In genomic region chr6:84392752-84393511, GRCm38 (mm10) we compare ENCODE assay signal across 13 mouse cellular contexts.
DNase-seq lines count a peak whose midpoint lies in the region; ATAC-seq and TF ChIP-seq lines count a peak whose summit lies in the region.
"Had no signal": no experiment of that assay in that cellular context is flagged by ENCODE, and none has a peak within 500 bp of the region (broad histone marks: within the 10 kb centered on the region; RNA-seq: fewer than 3 reads in every experiment).

No protein-coding gene starts in this region.

- H3K36me3 ChIP-seq in lung, postnatal 0 days (ENCODE audit: insufficient read depth, low read length) = no peaks in the 10 kb centered on the region
- H3K36me3 ChIP-seq in liver, embryonic 11.5 days (ENCODE audit: control insufficient read depth, insufficient read depth, low read length) = no peaks in the 10 kb centered on the region
- no peaks in the 10 kb centered on the region for H3K36me3 ChIP-seq in midbrain, postnatal 0 days (ENCODE audit: insufficient read depth, low read length)
- H3K36me3 ChIP-seq: hindbrain, embryonic 10.5 days had no signal

- TF ChIP-seq EP300 in lung, postnatal 0 days (IDR thresholded peaks at IDR 0.05) = no peak

- no peak overlapping the region for H3K4me3 ChIP-seq in lung, postnatal 0 days (ENCODE audit: low read depth, low read length)
- no peak overlapping the region; the same call in 1 of the 2 replicates for H3K4me3 ChIP-seq in liver, embryonic 11.5 days (ENCODE audit: low read depth, low read length)
- no peak overlapping the region for H3K4me3 ChIP-seq in midbrain, postnatal 0 days (ENCODE audit: low read depth, low read length)
- H3K4me3 ChIP-seq: hindbrain, embryonic 10.5 days had no signal

- no peak for ATAC-seq in lung, postnatal 0 days
- ATAC-seq in liver, embryonic 11.5 days (replicated peaks; ENCODE audit: low FRiP score) = peak; percentile 82
- no peak for ATAC-seq in midbrain, postnatal 0 days (ENCODE audit: low FRiP score)

- intact Hi-C loops in left cerebral cortex, postnatal 14 days (cut with DNase I) = no loop called here

- H3K27me3 ChIP-seq in lung, postnatal 0 days (replicated peaks; ENCODE audit: insufficient read depth, low read length) = no peaks in the 10 kb centered on the region
- no peaks in the 10 kb centered on the region for H3K27me3 ChIP-seq in liver, embryonic 11.5 days (replicated peaks; ENCODE audit: control insufficient read depth, insufficient read depth, low read length)
- no peaks in the 10 kb centered on the region for H3K27me3 ChIP-seq in midbrain, postnatal 0 days (ENCODE audit: insufficient read depth, low read length)

- DNase-seq in lung, postnatal 36 days = peak; percentile 38
- no peak for DNase-seq in lung, postnatal 0 days (ENCODE audit: low spot score)
- DNase-seq in adrenal gland, postnatal 10 days = peak; percentile 60
- DNase-seq in liver, embryonic 11.5 days (ENCODE audit: low spot score) = no peak
- peak; percentile 59 for DNase-seq in testis, postnatal 10 days (ENCODE audit: low spot score)
- DNase-seq in midbrain, postnatal 0 days (ENCODE audit: low spot score) = no peak
- DNase-seq in left cerebral cortex, postnatal 14 days (ENCODE audit: low spot score in 2 of 2) = no peak
- DNase-seq: cerebellum, adult 8-10 months; kidney, adult 8-10 months; layer of hippocampus, postnatal 36 days; right cerebral cortex, postnatal 14 days had no signal

- WGBS in lung, postnatal 0 days = 75% methylated on average over 14 of the region's 14 CpGs
- 74% methylated on average over 14 of the region's 14 CpGs for WGBS in liver, embryonic 11.5 days
- 90% methylated on average over 14 of the region's 14 CpGs for WGBS in midbrain, postnatal 0 days

- no peaks in the 10 kb centered on the region for H3K4me1 ChIP-seq in lung, postnatal 0 days (ENCODE audit: insufficient read depth, low read depth, low read length)
- peaks cover 12% of the 10 kb centered on the region for H3K4me1 ChIP-seq in liver, embryonic 11.5 days (replicated peaks; ENCODE audit: control insufficient read depth, insufficient read depth, low read length)
- no peaks in the 10 kb centered on the region for H3K4me1 ChIP-seq in midbrain, postnatal 0 days (ENCODE audit: insufficient read depth, low read length)

- no peak overlapping the region for H3K9ac ChIP-seq in lung, postnatal 0 days (replicated peaks; ENCODE audit: low read depth)
- H3K9ac ChIP-seq in liver, embryonic 11.5 days (ENCODE audit: low read depth, low read length) = no peak overlapping the region
- no peak overlapping the region for H3K9ac ChIP-seq in midbrain, postnatal 0 days (replicated peaks; ENCODE audit: low read length, poor library complexity, severe bottlenecking)

- H3K9me3 ChIP-seq in lung, postnatal 0 days (ENCODE audit: low read length) = no peaks in the 10 kb centered on the region
- no peaks in the 10 kb centered on the region for H3K9me3 ChIP-seq in liver, embryonic 11.5 days (ENCODE audit: control insufficient read depth, low read length)
- H3K9me3 ChIP-seq in midbrain, postnatal 0 days (ENCODE audit: low read length) = no peaks in the 10 kb centered on the region
- H3K9me3 ChIP-seq: hindbrain, embryonic 10.5 days had no signal

- no peak overlapping the region for H3K27ac ChIP-seq in lung, postnatal 0 days (ENCODE audit: low read length)
- no peak overlapping the region for H3K27ac ChIP-seq in liver, embryonic 11.5 days (ENCODE audit: low read depth, low read length)
- H3K27ac ChIP-seq in midbrain, postnatal 0 days (ENCODE audit: low read depth, low read length) = no peak overlapping the region
- H3K27ac ChIP-seq: stomach, postnatal 0 days had no signal

- H3K4me2 ChIP-seq in lung, postnatal 0 days (replicated peaks; ENCODE audit: low read depth, low read length) = no peak overlapping the region
- H3K4me2 ChIP-seq in liver, embryonic 11.5 days = peak overlapping the region; percentile 41
- H3K4me2 ChIP-seq in midbrain, postnatal 0 days (ENCODE audit: low read depth, low read length, poor library complexity, severe bottlenecking) = no peak overlapping the region

- TF ChIP-seq CTCF in lung, postnatal 0 days (IDR thresholded peaks at IDR 0.05) = no peak
- TF ChIP-seq CTCF in midbrain, postnatal 0 days (IDR thresholded peaks at IDR 0.05) = no peak

Comparison
In these comparisons a context has a peak if more than half of its experiments do, and no peak if none do; other contexts are left out.
1. DNase-seq: peak in lung, postnatal 36 days (single experiment), adrenal gland, postnatal 10 days (single experiment) and testis, postnatal 10 days (single experiment); none in lung, postnatal 0 days (single experiment), liver, embryonic 11.5 days (single experiment), midbrain, postnatal 0 days (single experiment) and left cerebral cortex, postnatal 14 days (0 of 2).